Mouse (Mus musculus) small intestine, adult 2 months (tissue): ENCODE measurements around the gene Trpm6.

ENCODE experiments used
- CTCF ChIP-seq: fragments of 200-500 bp; IDR thresholded peaks from 2 replicates; pipeline ENCODE4 v1.5.1; 2012; ENCODE audit warnings: low read depth, mild to moderate bottlenecking, control low read depth, inconsistent platforms, low read length, moderate library complexity, mixed read lengths; ENCODE audit not compliant: insufficient replicate concordance, insufficient read length; ENCODE audit errors: extremely low read depth
- POLR2A ChIP-seq: fragments of 200-500 bp; IDR thresholded peaks from 2 replicates; pipeline ENCODE4 v1.6.1; 2012; ENCODE audit warnings: low read depth, mild to moderate bottlenecking, control low read depth, inconsistent platforms, low read length, moderate library complexity

- TF ChIP-seq CTCF (no peak), POLR2A (no peak)
Observed at GRCm38 (mm10) chr19:18725186-18725585, 24.6 kb upstream of the Trpm6 start.
